Mouse (Mus musculus) testis, adult 2 months (tissue): ENCODE data around the gene Rac3.

Experiments used
- CTCF ChIP-seq: fragments of 200-500 bp; IDR thresholded peaks from 2 replicates; pipeline ENCODE4 v1.5.1; 2012; ENCODE audit warnings: low read depth, mild to moderate bottlenecking, inconsistent platforms, low read length, moderate library complexity; ENCODE audit not compliant: control insufficient read depth, insufficient read depth, insufficient replicate concordance
- POLR2A ChIP-seq: fragments of 200-500 bp; IDR thresholded peaks from 2 replicates; pipeline ENCODE4 v1.6.1; 2012; ENCODE audit warnings: low read depth, mild to moderate bottlenecking, inconsistent platforms, low read length, moderate library complexity; ENCODE audit not compliant: control insufficient read depth

GRCm38 (mm10) chr11:120679909-120680308 is 41.4 kb upstream of the Rac3 start:
- TF ChIP-seq CTCF (peak; percentile 36; the same call in 1 of the 2 replicates), POLR2A (no peak)
